In genomic region chr17:43630427-43630760, GRCm38 (mm10) we compare ENCODE assay signal across 11 mouse cellular contexts. TPM values are rescaled to one million over a fixed set of nuclear protein-coding genes. Genes with fewer than 3 reads are reported as not detected.
DNase-seq lines count a peak whose midpoint lies in the region; ATAC-seq and TF ChIP-seq lines count a peak whose summit lies in the region.
"Had no signal": no experiment of that assay in that cellular context is flagged by ENCODE, and none has a peak within 500 bp of the region (broad histone marks: within the 10 kb centered on the region; RNA-seq: fewer than 3 reads in every experiment).

No protein-coding gene starts in this region.

- 46% methylated on average over 13 of the region's 13 CpGs for WGBS in heart, embryonic 13.5 days
- 52% methylated on average over 13 of the region's 13 CpGs for WGBS in heart, adult 2 months
- 43% methylated on average over 13 of the region's 13 CpGs for WGBS in forebrain, embryonic 16.5 days
- WGBS in liver, embryonic 13.5 days (ENCODE audit: insufficient replicate concordance): 50% methylated on average over 13 of the region's 13 CpGs

- ATAC-seq in heart, embryonic 13.5 days (ENCODE audit: extremely low read depth, insufficient number of reproducible peaks, low FRiP score, low TSS enrichment): no peak
- peak; percentile 32; the same call in 1 of the 2 replicates for ATAC-seq in forebrain, embryonic 16.5 days
- ATAC-seq in liver, embryonic 13.5 days (ENCODE audit: low read depth): no peak
- no peak for ATAC-seq in frontal cortex, adult (ENCODE audit: low TSS enrichment)

- peak overlapping the region; percentile 80 for H3K4me2 ChIP-seq in heart, embryonic 13.5 days
- H3K4me2 ChIP-seq in forebrain, embryonic 16.5 days (ENCODE audit: low read length): peak overlapping the region; percentile 90
- peak overlapping the region; percentile 50; the same call in 1 of the 2 replicates for H3K4me2 ChIP-seq in liver, embryonic 13.5 days

- intact Hi-C loops in heart, adult 2 months (cut with DNase I): no loop called here
- intact Hi-C loops in left cerebral cortex, postnatal 25 days (cut with DNase I): no loop called here

- H3K4me3 ChIP-seq in heart, embryonic 13.5 days: peak overlapping the region; percentile 54
- no peak overlapping the region for H3K4me3 ChIP-seq in heart, adult 2 months
- peak overlapping the region; percentile 59 for H3K4me3 ChIP-seq in ES-Bruce4 (ENCODE audit: low read depth, low read length)
- H3K4me3 ChIP-seq in forebrain, embryonic 16.5 days (replicated peaks; ENCODE audit: low read length): peak overlapping the region; percentile 51
- H3K4me3 ChIP-seq in liver, embryonic 13.5 days (replicated peaks): peak overlapping the region; percentile 31; the same call in 1 of the 2 replicates

- H3K4me1 ChIP-seq in heart, embryonic 13.5 days: peaks cover 18% of the 10 kb centered on the region
- H3K4me1 ChIP-seq in heart, adult 2 months (ENCODE audit: control insufficient read depth, insufficient read depth, low read length): no peaks in the 10 kb centered on the region
- peaks cover 2% of the 10 kb centered on the region for H3K4me1 ChIP-seq in ES-Bruce4 (ENCODE audit: control insufficient read depth, insufficient read depth, low read length)
- peaks cover 14% of the 10 kb centered on the region for H3K4me1 ChIP-seq in forebrain, embryonic 16.5 days (replicated peaks; ENCODE audit: control insufficient read depth, insufficient read depth, low read length)
- 0 out of 2 replicates have a peak, but pooled peaks cover 5% of the 10 kb centered on the region for H3K4me1 ChIP-seq in liver, embryonic 13.5 days (replicated peaks)

- no peak overlapping the region for H3K27ac ChIP-seq in heart, embryonic 13.5 days (replicated peaks)
- H3K27ac ChIP-seq in heart, adult 2 months: no peak overlapping the region
- no peak overlapping the region for H3K27ac ChIP-seq in ES-Bruce4 (ENCODE audit: insufficient read depth, low read length)
- no peak overlapping the region for H3K27ac ChIP-seq in forebrain, embryonic 16.5 days (ENCODE audit: low read length)
- no peak overlapping the region for H3K27ac ChIP-seq in liver, embryonic 13.5 days

- peaks cover 71% of the 10 kb centered on the region for H3K27me3 ChIP-seq in heart, embryonic 13.5 days (replicated peaks)
- peaks cover 19% of the 10 kb centered on the region for H3K27me3 ChIP-seq in heart, adult 2 months (ENCODE audit: control insufficient read depth, insufficient read depth, low read length)
- peaks cover 12% of the 10 kb centered on the region for H3K27me3 ChIP-seq in ES-Bruce4 (ENCODE audit: control insufficient read depth, insufficient read depth, low read length, poor library complexity, severe bottlenecking)
- H3K27me3 ChIP-seq in forebrain, embryonic 16.5 days (replicated peaks; ENCODE audit: control insufficient read depth, insufficient read depth, low read length): peaks cover 16% of the 10 kb centered on the region
- H3K27me3 ChIP-seq in liver, embryonic 13.5 days: peaks cover 43% of the 10 kb centered on the region

- no peak for TF ChIP-seq CTCF in heart, adult 2 months (IDR thresholded peaks at IDR 0.05)
- TF ChIP-seq CTCF in ES-Bruce4 (IDR thresholded peaks at IDR 0.05; ENCODE audit: low read depth, low read length): no peak

- TF ChIP-seq POLR2A in heart, adult 2 months (IDR thresholded peaks at IDR 0.05; ENCODE audit: insufficient read depth, low read depth, low read length): no peak
- no peak for TF ChIP-seq POLR2A in ES-Bruce4 (IDR thresholded peaks at IDR 0.05; ENCODE audit: insufficient read depth, low read length)

- H3K36me3 ChIP-seq in heart, embryonic 13.5 days: no peaks in the 10 kb centered on the region
- no peaks in the 10 kb centered on the region for H3K36me3 ChIP-seq in heart, adult 2 months (ENCODE audit: control insufficient read depth, insufficient read depth, low read length)
- H3K36me3 ChIP-seq in ES-Bruce4 (ENCODE audit: control insufficient read depth, insufficient read depth, low read length, poor library complexity, severe bottlenecking): no peaks in the 10 kb centered on the region
- H3K36me3 ChIP-seq in forebrain, embryonic 16.5 days (ENCODE audit: control insufficient read depth, insufficient read depth): no peaks in the 10 kb centered on the region
- no peaks in the 10 kb centered on the region for H3K36me3 ChIP-seq in liver, embryonic 13.5 days

- H3K9ac ChIP-seq in heart, embryonic 13.5 days: peak overlapping the region; percentile 67
- H3K9ac ChIP-seq in heart, adult 2 months (ENCODE audit: low read depth, low read length): no peak overlapping the region
- peak overlapping the region; percentile 37; the same call in 1 of the 2 replicates for H3K9ac ChIP-seq in ES-Bruce4 (ENCODE audit: low read depth, poor library complexity, severe bottlenecking)
- H3K9ac ChIP-seq in forebrain, embryonic 16.5 days (replicated peaks; ENCODE audit: low read depth, low read length): peak overlapping the region; percentile 60; the same call in 1 of the 2 replicates
- H3K9ac ChIP-seq in liver, embryonic 13.5 days: no peak overlapping the region

- TF ChIP-seq EP300 in heart, adult 2 months (IDR thresholded peaks at IDR 0.05; ENCODE audit: insufficient read depth, low read depth, low read length): no peak
- TF ChIP-seq EP300 in ES-Bruce4 (IDR thresholded peaks at IDR 0.05; ENCODE audit: insufficient read depth, low read depth, low read length): no peak

- DNase-seq in heart, adult 2 months: no peak
- no peak for DNase-seq in liver, embryonic 13.5 days
- no peak for DNase-seq in left cerebral cortex, postnatal 25 days (ENCODE audit: low spot score in 2 of 2)
- DNase-seq in adrenal gland, postnatal 10 days: no peak

- peaks cover 12% of the 10 kb centered on the region; the same call in 1 of the 2 replicates for H3K9me3 ChIP-seq in heart, embryonic 13.5 days
- no peaks in the 10 kb centered on the region for H3K9me3 ChIP-seq in ES-Bruce4 (replicated peaks; ENCODE audit: control insufficient read depth, insufficient read depth, low read length, poor library complexity, severe bottlenecking)
- H3K9me3 ChIP-seq in forebrain, embryonic 16.5 days (ENCODE audit: control insufficient read depth, low read length): peaks cover 4% of the 10 kb centered on the region; the same call in 1 of the 2 replicates
- no peaks in the 10 kb centered on the region for H3K9me3 ChIP-seq in liver, embryonic 13.5 days (replicated peaks)

- H3K79me2 ChIP-seq in heart, adult 2 months (replicated peaks; ENCODE audit: control insufficient read depth, insufficient read depth, low read length): no peaks in the 10 kb centered on the region

RNA-seq across cellular contexts. Expression of gene Tdrd6, which starts 0.3 kb away (rescaled TPM):
- polyA plus RNA-seq in heart, embryonic 13.5 days (2015; fragmentation: Nextera tagmentation; extraction: Ambion mirVana): 0.14 TPM in 1 of 2 replicates, not detected in the other
- not detected for total RNA-seq in heart, adult 2 months (2021)
- 0.02 and 0.03 TPM in 2 replicates for polyA plus RNA-seq in heart, adult 2 months (2012; rRNA removed)
- polyA plus RNA-seq in ES-Bruce4 (2011; ENCODE audit: insufficient read depth, insufficient read length, low read depth, missing spikeins): 0.11 and 0.54 TPM in 2 replicates
- 0.27 and 0.66 TPM in 2 replicates for polyA plus RNA-seq in forebrain, embryonic 16.5 days (2015; fragmentation: Nextera tagmentation; extraction: Ambion mirVana)
- polyA plus RNA-seq in liver, embryonic 13.5 days (2015; fragmentation: Nextera tagmentation; extraction: Ambion mirVana): 0.24 and 0.37 TPM in 2 replicates
- total RNA-seq in left cerebral cortex, postnatal 25 days (2021): under 1 TPM; 0.25 to 0.50 TPM
- not detected for total RNA-seq in adrenal gland, postnatal 10 days (2021)
- total RNA-seq: monocyte, adult 5-6 weeks had no signal
- polyA plus RNA-seq: C2C12; large intestine, adult 2 months had no signal

RNA-seq across cellular contexts. Expression of gene Slc25a27, which starts 36.6 kb away (rescaled TPM):
- 13.9 and 15.5 TPM in 2 replicates for polyA plus RNA-seq in heart, embryonic 13.5 days (2015; fragmentation: Nextera tagmentation; extraction: Ambion mirVana)
- total RNA-seq in heart, adult 2 months (2021): 1 to 10 TPM; 2.2 to 2.3 TPM
- polyA plus RNA-seq in heart, adult 2 months (2012; rRNA removed): 3.2 and 4.9 TPM in 2 replicates
- polyA plus RNA-seq in ES-Bruce4 (2011; ENCODE audit: insufficient read depth, insufficient read length, low read depth, missing spikeins): 7.4 and 8.7 TPM in 2 replicates
- polyA plus RNA-seq in forebrain, embryonic 16.5 days (2015; fragmentation: Nextera tagmentation; extraction: Ambion mirVana): 92.7 and 135 TPM in 2 replicates
- polyA plus RNA-seq in liver, embryonic 13.5 days (2015; fragmentation: Nextera tagmentation; extraction: Ambion mirVana): 1.2 and 1.5 TPM in 2 replicates
- total RNA-seq in left cerebral cortex, postnatal 25 days (2021): 10 to 100 TPM; 42.8 to 47.8 TPM
- total RNA-seq in adrenal gland, postnatal 10 days (2021): 1 to 10 TPM; 3.1 to 6.7 TPM

RNA-seq across cellular contexts. Expression of gene Cyp39a1, which starts 36.8 kb away (rescaled TPM):
- polyA plus RNA-seq in heart, embryonic 13.5 days (2015; fragmentation: Nextera tagmentation; extraction: Ambion mirVana): 38.6 and 45.9 TPM in 2 replicates
- 1 to 10 TPM; 3.5 to 4.9 TPM for total RNA-seq in heart, adult 2 months (2021)
- 2.1 and 5.0 TPM in 2 replicates for polyA plus RNA-seq in heart, adult 2 months (2012; rRNA removed)
- 8.1 and 9.3 TPM in 2 replicates for polyA plus RNA-seq in ES-Bruce4 (2011; ENCODE audit: insufficient read depth, insufficient read length, low read depth, missing spikeins)
- 19.1 and 27.1 TPM in 2 replicates for polyA plus RNA-seq in forebrain, embryonic 16.5 days (2015; fragmentation: Nextera tagmentation; extraction: Ambion mirVana)
- polyA plus RNA-seq in liver, embryonic 13.5 days (2015; fragmentation: Nextera tagmentation; extraction: Ambion mirVana): 3.4 and 3.9 TPM in 2 replicates
- total RNA-seq in left cerebral cortex, postnatal 25 days (2021): 1 to 10 TPM; 1.8 TPM
- 10 to 100 TPM in 1 of 2 experiments, 1 to 10 TPM in 1; 8.0 to 10.9 TPM for total RNA-seq in adrenal gland, postnatal 10 days (2021)

Comparison
In these comparisons a context has a peak if more than half of its experiments do, and no peak if none do; other contexts are left out.
1. H3K9ac ChIP-seq: peak in heart, embryonic 13.5 days (single experiment), ES-Bruce4 (single experiment) and forebrain, embryonic 16.5 days (single experiment); none in heart, adult 2 months (single experiment) and liver, embryonic 13.5 days (single experiment).
2. Peak in every context shown above with its lines, with median percentiles within 50 percentile points of each other: H3K4me2 ChIP-seq.